Mouse (Mus musculus) layer of hippocampus, adult 9-10 months (tissue): ENCODE data around the gene Phf13.
A peak's percentile ranks its signal among the peaks of the same experiment; 100 is the strongest.

Experiments
- DNase-seq: peaks from one replicate; pipeline ENCODE4 v3.0.0; 2022; ENCODE audit warnings: low spot score

The Phf13 gene

DNA sequence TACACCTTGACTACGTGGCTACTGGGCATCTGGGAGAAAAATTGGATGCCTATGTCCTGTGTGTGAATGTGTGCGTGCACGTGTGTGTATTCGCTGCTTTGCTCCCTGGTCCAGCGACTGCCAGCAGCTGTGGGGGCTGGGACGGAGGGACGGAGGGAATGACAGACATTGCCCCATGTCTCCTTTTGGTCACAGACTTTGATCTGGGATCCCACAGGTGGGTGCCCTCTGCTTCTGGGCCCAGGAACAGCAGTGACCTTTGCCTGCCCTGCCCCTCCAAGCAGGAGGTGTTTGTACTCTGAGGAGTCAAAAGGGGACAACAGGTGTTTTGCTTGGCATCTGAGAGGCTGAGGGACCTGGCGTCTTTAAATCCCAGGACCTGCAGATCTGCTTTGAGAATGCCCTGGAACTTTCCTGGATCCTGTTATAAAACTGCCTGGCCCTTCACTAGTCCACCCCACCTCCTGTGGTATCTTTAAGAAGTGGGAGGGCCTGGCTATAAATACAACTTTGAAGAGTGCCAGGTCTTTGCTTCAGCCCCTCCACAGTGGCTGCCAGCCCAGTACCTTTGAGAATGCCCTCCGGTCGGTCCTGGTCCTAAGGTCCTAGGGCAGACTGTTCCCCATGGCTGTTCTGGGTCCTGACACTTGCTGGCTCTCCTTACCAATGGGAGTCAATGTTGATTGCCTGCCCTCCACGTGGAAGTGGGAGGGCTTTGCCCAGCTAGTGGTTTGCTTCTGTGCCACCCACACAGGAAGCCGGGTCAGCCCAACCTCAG, 17.2 kb upstream of the Phf13 start:
- no peak for DNase-seq

DNA sequence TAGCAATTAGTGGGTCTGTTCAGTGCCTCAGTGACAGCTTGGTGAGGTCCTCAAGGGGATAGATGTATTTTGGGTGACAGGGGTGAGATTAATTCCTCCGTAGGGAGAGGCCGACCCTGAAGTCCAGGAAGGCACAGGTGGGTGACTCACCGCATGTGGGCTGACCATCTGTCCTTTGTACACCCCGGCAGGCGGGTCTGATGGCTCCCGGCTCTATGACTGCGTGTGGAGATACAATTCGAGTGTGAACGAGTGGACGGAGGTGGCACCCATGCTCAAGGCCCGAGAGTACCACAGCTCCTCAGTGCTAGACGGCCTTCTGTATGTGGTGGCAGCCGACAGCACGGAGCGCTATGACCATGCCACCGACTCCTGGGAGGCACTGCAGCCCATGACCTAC, 16.1 kb upstream of the Phf13 start:
- no peak for DNase-seq

GRCm38 (mm10) chr4:152011171-152011760, 15.2 kb upstream of the Phf13 start:
- DNase-seq: no peak

DNA sequence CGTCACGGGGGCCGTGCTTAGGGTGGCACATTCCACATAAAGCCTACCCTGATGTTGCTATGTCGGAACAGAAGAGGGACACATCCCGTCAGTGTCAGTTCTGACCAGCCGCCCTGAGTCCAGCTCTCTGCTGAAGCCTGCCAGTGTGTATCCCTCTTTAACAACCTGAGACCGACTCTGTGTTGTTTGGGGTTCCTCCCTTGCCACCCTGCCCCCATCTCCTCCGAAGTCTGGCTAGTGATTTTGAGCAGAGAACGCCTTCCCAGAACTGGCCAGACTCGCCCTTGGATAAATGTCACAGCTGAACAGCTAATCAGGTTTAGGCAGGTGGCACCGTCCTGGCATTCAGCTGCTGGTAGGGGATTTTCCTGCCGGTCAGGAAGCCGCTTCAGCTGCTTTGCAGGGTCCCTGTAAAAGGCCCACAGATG, 14.7 kb upstream of the Phf13 start:
- no peak for DNase-seq

DNA sequence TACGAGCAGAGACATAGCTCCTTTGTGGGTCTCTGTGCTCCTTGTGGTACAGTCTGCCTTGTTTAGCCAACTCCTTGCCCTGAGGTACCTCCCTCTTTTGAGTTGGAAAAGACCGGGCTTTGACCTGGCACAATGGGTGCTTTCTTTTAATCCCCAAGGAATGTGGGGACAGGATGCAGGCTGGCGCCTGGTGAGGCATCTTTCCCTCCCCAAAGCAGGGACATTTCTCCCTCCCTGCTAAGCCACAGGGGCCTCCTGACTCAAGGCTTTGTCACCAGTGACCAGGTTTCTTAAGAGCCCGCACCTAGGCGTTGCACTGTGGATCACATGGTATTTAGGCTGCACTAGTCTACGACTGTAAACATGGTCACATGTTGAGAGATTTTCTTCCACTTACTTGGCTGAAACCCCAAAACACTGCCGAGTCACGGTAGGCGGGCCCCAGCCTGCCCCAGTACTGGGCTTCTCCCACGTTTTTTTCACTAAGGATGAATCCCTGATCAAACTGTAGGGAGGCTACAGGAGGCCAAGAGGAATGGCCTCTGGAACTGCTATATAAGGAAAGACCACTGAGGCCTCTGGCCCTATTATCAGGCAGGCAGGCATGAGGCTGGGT, 14.1 kb upstream of the Phf13 start:
- no peak for DNase-seq

GRCm38 (mm10) chr4:152009076-152010051, 13.3 kb upstream of the Phf13 start:
- no peak for DNase-seq

DNA sequence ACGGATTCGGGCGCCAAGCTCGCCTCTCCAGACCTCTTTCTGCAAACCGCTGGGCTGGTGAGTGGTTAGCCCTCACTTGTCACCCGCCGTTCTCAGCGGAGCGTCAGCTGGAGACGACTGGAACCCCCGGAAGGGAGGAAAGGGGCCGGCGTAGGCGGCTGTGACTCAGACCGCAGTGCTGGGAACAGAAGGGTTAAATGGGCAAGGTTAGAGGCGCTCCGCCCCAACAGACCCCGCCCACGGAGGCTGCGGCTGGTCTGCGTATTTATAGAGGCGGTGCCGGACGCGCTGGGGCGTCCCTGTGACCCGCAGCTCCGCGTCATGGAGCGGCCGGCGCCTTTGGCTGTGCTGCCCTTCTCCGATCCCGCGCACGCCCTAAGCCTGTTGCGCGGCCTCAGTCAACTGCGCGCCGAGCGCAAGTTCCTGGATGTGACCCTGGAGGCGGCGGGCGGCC, 12.6 kb upstream of the Phf13 start, which contains the start of gene Klhl21:
Klhl21 (plus strand) TSS at position 182 of the 454 bp plus-strand sequence.
- DNase-seq: peak; percentile 90

GRCm38 (mm10) chr4:152008148-152008500, 12.1 kb upstream of the Phf13 start:
- no peak for DNase-seq

GRCm38 (mm10) chr4:152007481-152008147, 11.6 kb upstream of the Phf13 start:
- no peak for DNase-seq

GRCm38 (mm10) chr4:152006812-152007211, 10.8 kb upstream of the Phf13 start:
- DNase-seq: no peak

GRCm38 (mm10) chr4:152006137-152006536, 10.1 kb upstream of the Phf13 start:
- DNase-seq: no peak

DNA sequence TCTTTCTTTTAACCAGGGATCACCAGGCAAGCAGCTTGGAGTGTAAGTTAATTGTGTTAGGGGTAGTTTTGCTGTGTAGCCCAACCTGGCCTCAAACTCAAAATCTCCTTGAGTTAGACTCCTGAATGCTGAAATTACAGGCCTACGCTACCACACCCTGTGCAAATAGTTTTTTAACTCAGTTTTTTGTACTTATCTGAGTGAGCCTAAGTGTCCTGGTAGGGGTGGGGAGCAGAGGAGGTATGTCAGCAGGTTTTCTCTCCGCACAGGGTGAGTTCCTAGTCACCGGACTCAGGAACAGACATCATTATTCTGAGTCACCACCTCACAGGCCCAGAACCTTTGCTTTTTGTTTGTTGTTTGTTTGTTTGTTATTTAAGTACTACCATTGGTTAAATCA, 6.0 kb upstream of the Phf13 start:
- no peak for DNase-seq

DNA sequence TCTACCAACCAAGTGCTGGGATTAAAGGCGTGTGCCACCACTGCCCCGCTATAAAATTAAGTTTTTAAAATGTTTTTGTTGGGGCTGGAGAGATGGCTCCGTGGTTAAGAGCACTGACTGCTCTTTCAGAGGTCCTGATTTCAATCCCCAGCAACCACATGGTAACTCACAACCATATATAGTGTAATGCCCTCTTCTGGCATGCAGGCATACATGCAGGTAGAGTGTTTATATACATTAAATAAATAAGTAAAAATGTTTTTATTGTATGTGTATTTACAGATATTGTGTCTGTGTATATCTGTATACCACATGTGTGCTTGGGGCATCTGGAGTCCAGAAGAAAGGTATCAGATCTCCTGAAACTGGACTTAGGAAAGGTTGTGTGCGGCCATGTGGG, 5.3 kb upstream of the Phf13 start:
- DNase-seq: no peak

- no peak for DNase-seq
Measured at GRCm38 (mm10) chr4:152000906-152001305, 4.8 kb upstream of the Phf13 start.

- no peak for DNase-seq
Measured at GRCm38 (mm10) chr4:151999481-151999880, 3.4 kb upstream of the Phf13 start.

GRCm38 (mm10) chr4:151997701-151998100, 1.6 kb upstream of the Phf13 start:
- DNase-seq: no peak

DNA sequence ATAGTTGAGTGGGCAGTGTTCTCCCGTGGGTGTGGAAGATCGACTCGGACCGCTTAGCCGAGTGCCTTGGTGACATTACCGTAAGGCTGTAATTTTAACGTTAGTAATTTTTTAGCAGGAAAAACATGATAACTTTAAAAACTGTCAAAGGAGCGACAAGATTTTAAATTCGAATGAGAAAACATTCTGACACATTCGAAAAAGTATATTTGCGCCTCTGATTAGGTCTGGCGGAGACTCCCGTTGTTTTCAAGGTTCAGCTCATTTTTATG, 829 bp upstream of the Phf13 start:
- DNase-seq: no peak

DNA sequence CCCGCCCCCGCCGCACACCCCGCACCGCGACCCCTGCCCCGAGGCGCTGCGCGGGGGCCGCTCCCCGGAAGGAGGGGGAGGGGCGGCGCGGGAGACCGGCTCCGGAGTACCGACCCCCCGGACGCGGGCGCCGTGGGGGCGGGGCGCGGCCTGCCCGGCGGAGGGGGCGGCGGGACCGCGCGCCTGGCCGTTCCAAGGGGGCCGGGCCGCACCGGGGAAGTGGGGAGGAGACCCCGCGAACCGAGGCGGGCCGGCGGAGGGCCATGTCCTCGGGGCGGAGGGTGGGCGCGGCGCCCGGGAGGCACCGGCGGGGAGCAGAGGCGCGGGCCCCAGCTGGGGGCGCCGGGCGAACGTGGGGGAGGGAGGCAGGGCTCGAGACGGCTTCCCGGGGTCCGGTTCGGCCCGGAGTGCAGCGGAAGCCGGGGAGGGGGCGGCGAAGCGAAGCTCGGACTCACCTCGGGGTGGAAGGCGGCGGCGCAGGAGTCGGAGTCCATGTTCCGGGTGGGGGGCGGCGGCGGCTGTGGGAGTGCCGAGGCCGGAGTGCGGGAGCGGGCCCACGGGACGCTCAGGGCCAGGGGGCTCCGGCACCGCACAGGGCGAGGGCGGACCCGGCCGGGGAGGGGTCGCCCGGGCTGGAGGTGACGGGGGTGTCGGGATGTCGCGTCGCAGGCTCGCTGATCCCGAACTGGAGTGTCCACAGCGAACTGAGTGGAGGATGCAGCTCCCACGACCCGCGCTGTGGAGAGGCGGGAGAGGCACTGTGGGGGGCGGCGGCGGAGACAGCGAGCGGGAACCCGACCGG, 486 bp downstream of the Phf13 start:
- no peak for DNase-seq

GRCm38 (mm10) chr4:151994228-151995171, 1.6 kb downstream of the Phf13 start:
- DNase-seq: no peak

GRCm38 (mm10) chr4:151993035-151993434, 3.0 kb downstream of the Phf13 start:
- no peak for DNase-seq
